Mouse (Mus musculus): Measurements from ENCODE around the gene Rims4.

The Rims4 gene

GRCm38 (mm10) chr2:163918317-163919258, at the start of gene Rims4:
Gene Rims4, minus strand, starts transcription at chr2:163918683.
- no peak for DNase-seq (ENCODE audit: low spot score in 2 of 2)

GRCm38 (mm10) chr2:163965706-163966105, 47.2 kb upstream of the Rims4 start:
- no peak for DNase-seq (ENCODE audit: low spot score in 2 of 2)

- no peak for DNase-seq (ENCODE audit: low spot score in 2 of 2)
Observed at GRCm38 (mm10) chr2:163964606-163965560, 46.4 kb upstream of the Rims4 start.

- DNase-seq (ENCODE audit: low spot score in 2 of 2) = no peak
Observed at GRCm38 (mm10) chr2:163953622-163954310, 35.3 kb upstream of the Rims4 start.

- peak in 1 of 2 experiments; percentile 23 for DNase-seq (ENCODE audit: low spot score in 2 of 2)
Observed at GRCm38 (mm10) chr2:163951770-163952169, 33.3 kb upstream of the Rims4 start.

- no peak for DNase-seq (ENCODE audit: low spot score in 2 of 2)
Observed at GRCm38 (mm10) chr2:163947976-163948375, 29.5 kb upstream of the Rims4 start.

GRCm38 (mm10) chr2:163946221-163946620, 27.7 kb upstream of the Rims4 start:
- DNase-seq (ENCODE audit: low spot score in 2 of 2) = no peak

- DNase-seq (ENCODE audit: low spot score in 2 of 2) = no peak
Observed at GRCm38 (mm10) chr2:163944511-163944910, 26.0 kb upstream of the Rims4 start.

- no peak for DNase-seq (ENCODE audit: low spot score in 2 of 2)
Observed at GRCm38 (mm10) chr2:163943056-163943455, 24.6 kb upstream of the Rims4 start.

- DNase-seq (ENCODE audit: low spot score in 2 of 2) = no peak
Observed at GRCm38 (mm10) chr2:163939522-163939921, 21.0 kb upstream of the Rims4 start.

GRCm38 (mm10) chr2:163932151-163932550, 13.7 kb upstream of the Rims4 start:
- DNase-seq (ENCODE audit: low spot score in 2 of 2) = no peak

GRCm38 (mm10) chr2:163928464-163929200, 10.1 kb upstream of the Rims4 start:
- no peak for DNase-seq (ENCODE audit: low spot score in 2 of 2)

- DNase-seq (ENCODE audit: low spot score in 2 of 2) = no peak
Observed at GRCm38 (mm10) chr2:163925044-163925443, 6.6 kb upstream of the Rims4 start.

- DNase-seq (ENCODE audit: low spot score in 2 of 2) = no peak
Observed at GRCm38 (mm10) chr2:163924531-163924930, 6.0 kb upstream of the Rims4 start.

- DNase-seq (ENCODE audit: low spot score in 2 of 2) = no peak
Observed at GRCm38 (mm10) chr2:163923113-163923512, 4.6 kb upstream of the Rims4 start.

GRCm38 (mm10) chr2:163919581-163919980, 1.1 kb upstream of the Rims4 start:
- no peak for DNase-seq (ENCODE audit: low spot score in 2 of 2)

- DNase-seq (ENCODE audit: low spot score in 2 of 2) = no peak
Observed at GRCm38 (mm10) chr2:163916703-163917102, 1.8 kb downstream of the Rims4 start.

- no peak for DNase-seq (ENCODE audit: low spot score in 2 of 2)
Observed at GRCm38 (mm10) chr2:163915294-163915791, 3.1 kb downstream of the Rims4 start.

- DNase-seq (ENCODE audit: low spot score in 2 of 2) = no peak
Observed at GRCm38 (mm10) chr2:163914107-163914506, 4.4 kb downstream of the Rims4 start.

- no peak for DNase-seq (ENCODE audit: low spot score in 2 of 2)
Observed at GRCm38 (mm10) chr2:163913704-163914103, 4.8 kb downstream of the Rims4 start.

Measured in spleen, postnatal 14 days (tissue).